Mouse (Mus musculus) hematopoietic stem cell, adult 5-6 weeks (primary cell): ENCODE data around the gene Slc25a28. TPM values are rescaled to one million over a fixed set of nuclear protein-coding genes. Genes with fewer than 3 reads are reported as not detected.

Experiments used
- ATAC-seq, 2 experiments: fragments of 125-278 bp in 1 of 2; replicated peaks in 1 of 2; 2 replicates each; pipeline ENCODE4 v1.8.0; 2016 to 2017; ENCODE audit warnings: inconsistent platforms in 2 of 2, mild to moderate bottlenecking in 2 of 2, moderate number of reproducible peaks in 2 of 2, low read depth in 1 of 2, moderate TSS enrichment in 1 of 2; ENCODE audit not compliant: low FRiP score in 2 of 2, poor library complexity in 2 of 2, severe bottlenecking in 2 of 2, insufficient read depth in 1 of 2, low TSS enrichment in 1 of 2
- total RNA-seq: library from RNA; stranded (forward); fragments of 172-1452, 232-1000 nt; gene quantifications from 2 replicates; pipeline ENCODE4 v1.2.3, GENCODE M21; 2017

Slc25a28 gene
- total RNA-seq, 1 experiment from 2014 or later: 44.4 TPM

- ATAC-seq: no peak
Observed at GRCm38 (mm10) chr19:43616415-43616861, 58.2 kb downstream of the Slc25a28 start.

DNA sequence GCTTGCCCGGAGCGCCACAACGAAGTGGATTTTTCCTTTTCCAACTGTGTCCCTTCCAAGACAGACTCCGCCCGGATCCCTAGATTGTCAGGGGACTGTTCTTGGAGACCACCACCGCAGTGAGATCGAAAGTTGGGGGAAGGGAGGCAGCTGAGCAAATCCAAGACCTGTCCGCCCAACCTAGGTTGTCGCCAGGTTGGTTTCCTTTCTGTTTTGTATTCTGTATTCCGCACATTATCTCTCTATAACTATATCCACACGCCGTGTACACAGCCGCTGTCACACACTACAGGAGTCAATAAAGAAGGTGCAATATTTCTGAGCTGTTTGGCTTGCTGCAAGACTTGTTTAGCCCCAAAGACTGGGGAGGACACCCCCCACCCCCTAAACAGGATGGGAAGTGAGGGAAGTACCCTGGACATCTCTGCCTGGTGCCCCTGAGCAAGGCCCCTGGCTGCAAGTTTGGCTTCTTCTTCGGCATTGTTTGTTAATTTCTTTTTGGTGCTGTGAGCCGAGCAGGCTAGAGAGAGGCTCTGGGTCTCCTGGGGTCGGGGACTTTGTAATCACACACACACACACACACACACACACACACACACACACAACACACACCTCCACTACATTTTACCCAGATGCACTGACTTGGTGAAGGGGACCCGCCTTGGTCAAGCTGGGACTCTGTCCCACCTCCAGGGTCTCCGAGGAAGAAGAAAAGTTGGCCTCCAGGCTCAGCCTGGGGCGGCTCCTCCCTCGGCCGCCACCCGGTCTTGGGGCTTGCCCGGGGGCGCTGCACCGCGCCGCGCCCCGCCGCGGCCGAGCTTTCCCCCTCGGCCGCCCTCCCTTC lies 58.9 kb downstream of the Slc25a28 start:
- no peak for ATAC-seq

- no peak for ATAC-seq
Observed at GRCm38 (mm10) chr19:43615074-43615445, 59.6 kb downstream of the Slc25a28 start.

DNA sequence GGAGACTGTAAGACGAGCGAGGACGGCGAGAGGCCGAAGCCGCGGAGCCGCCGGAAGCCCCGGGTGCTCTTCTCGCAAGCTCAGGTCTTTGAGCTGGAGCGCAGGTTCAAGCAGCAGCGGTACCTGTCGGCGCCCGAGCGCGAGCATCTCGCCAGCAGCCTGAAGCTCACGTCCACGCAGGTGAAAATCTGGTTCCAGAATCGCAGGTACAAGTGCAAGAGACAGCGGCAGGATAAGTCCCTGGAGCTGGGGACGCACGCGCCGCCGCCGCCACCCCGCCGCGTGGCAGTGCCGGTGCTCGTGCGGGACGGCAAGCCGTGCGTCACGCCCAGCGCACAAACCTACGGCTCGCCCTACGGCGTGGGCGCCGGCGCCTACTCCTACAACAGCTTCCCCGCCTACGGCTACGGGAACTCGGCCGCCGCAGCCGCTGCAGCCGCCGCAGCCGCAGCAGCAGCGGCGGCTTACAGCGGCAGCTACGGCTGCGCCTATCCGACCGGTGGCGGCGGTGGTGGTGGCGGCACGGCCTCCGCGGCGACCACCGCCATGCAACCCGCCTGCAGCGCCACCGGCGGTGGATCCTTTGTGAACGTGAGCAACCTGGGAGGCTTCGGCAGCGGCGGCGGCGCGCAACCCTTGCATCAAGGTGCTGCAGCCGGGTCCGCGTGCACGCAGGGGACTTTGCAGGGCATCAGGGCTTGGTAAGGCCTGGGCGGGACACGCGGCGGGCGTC lies 60.2 kb downstream of the Slc25a28 start:
- no peak for ATAC-seq

Other genes with a start within 250 kb of the Slc25a28 start
- gene Cnnm1, start 234.4 kb downstream of the Slc25a28 start, total RNA-seq: not detected in 2 replicates
- gene Got1, start 150.3 kb downstream of the Slc25a28 start, total RNA-seq: 8.7 and 12.5 TPM in 2 replicates
- 28.7 and 29.7 TPM in 2 replicates for gene Nkx2-3, start 62.6 kb downstream of the Slc25a28 start, total RNA-seq
- gene Entpd7, start 14.8 kb upstream of the Slc25a28 start, total RNA-seq: 3.8 and 5.4 TPM in 2 replicates
- 20.9 and 33.3 TPM in 2 replicates for gene Cutc, start 78.1 kb upstream of the Slc25a28 start, total RNA-seq
- gene Cox15, start 78.1 kb upstream of the Slc25a28 start, total RNA-seq: 14.4 and 15.1 TPM in 2 replicates
- 0.88 TPM in 1 of 2 replicates, not detected in the other for gene Abcc2, start 107.3 kb upstream of the Slc25a28 start, total RNA-seq